Mouse (Mus musculus) limb, embryonic 10.5 days (tissue): ENCODE results near the gene AB124611. TPM values are rescaled to one million over a fixed set of nuclear protein-coding genes. Genes with fewer than 3 reads are reported as not detected.

ENCODE experiments used
- microRNA-seq: library from miRNA; unstranded; fragments of <30 nt; microRNA quantifications from one replicate; pipeline ENCODE4, GENCODE M21; 2017
- polyA plus RNA-seq: library from polyadenylated mRNA; unstranded; fragments of >200 nt; fragmentation: Nextera tagmentation; extraction: Ambion mirVana; gene quantifications from 2 replicates; pipeline ENCODE4 v1.2.1, GENCODE M21; 2016

The AB124611 gene
- polyA plus RNA-seq, 1 experiment from 2014 or later, result 4.3 TPM

Small RNAs within 50 kb of the gene (microRNA-seq; reads per million reads assigned to microRNA genes)
- 13.5 reads per million, percentile 23 among the genes with 10 or more reads in this experiment for gene Mir199a-1

Other genes starting within 250 kb of the AB124611 start
- 18.9 and 19.1 TPM in 2 replicates for gene Kri1, start 238.2 kb upstream of the AB124611 start, polyA plus RNA-seq
- gene Cdkn2d, start 234.8 kb upstream of the AB124611 start, polyA plus RNA-seq, result 32.7 and 38.0 TPM in 2 replicates
- gene Ap1m2, start 213.8 kb upstream of the AB124611 start, polyA plus RNA-seq, result 7.8 and 8.6 TPM in 2 replicates
- 68.5 and 81.1 TPM in 2 replicates for gene Slc44a2, start 205.5 kb upstream of the AB124611 start, polyA plus RNA-seq
- 320 and 362 TPM in 2 replicates for gene Ilf3, start 158.3 kb upstream of the AB124611 start, polyA plus RNA-seq
- gene Qtrt1, start 114.3 kb upstream of the AB124611 start, polyA plus RNA-seq, result 66.2 and 79.0 TPM in 2 replicates
- gene Dnm2, start 101.3 kb upstream of the AB124611 start, polyA plus RNA-seq, result 71.7 and 79.7 TPM in 2 replicates
- 130 and 137 TPM in 2 replicates for gene Tmed1, start 15.9 kb upstream of the AB124611 start, polyA plus RNA-seq
- gene Carm1, start 20.7 kb downstream of the AB124611 start, polyA plus RNA-seq, result 85.8 and 100 TPM in 2 replicates
- gene Timm29, start 66.5 kb downstream of the AB124611 start, polyA plus RNA-seq, result 30.9 and 35.7 TPM in 2 replicates
- 17.6 and 26.2 TPM in 2 replicates for gene Yipf2, start 66.7 kb downstream of the AB124611 start, polyA plus RNA-seq
- gene Smarca4, start 90.0 kb downstream of the AB124611 start, polyA plus RNA-seq, result 169 and 171 TPM in 2 replicates
- gene Ldlr, start 197.3 kb downstream of the AB124611 start, polyA plus RNA-seq, result 55.2 and 57.3 TPM in 2 replicates
- gene Spc24, start 234.1 kb downstream of the AB124611 start, polyA plus RNA-seq, result 225 and 232 TPM in 2 replicates